Mouse (Mus musculus) cortical plate, adult 2 months (tissue): ENCODE measurements around the gene Rnasek. TPM values are rescaled to one million over a fixed set of nuclear protein-coding genes. Genes with fewer than 3 reads are reported as not detected.

Experiments
- H3K27ac ChIP-seq: fragments of 200-500 bp; 2 replicates; pipeline ENCODE4 v1.5.1; 2012; ENCODE audit warnings: low read length, control low read depth, inconsistent platforms; ENCODE audit not compliant: insufficient read depth
- H3K4me1 ChIP-seq: fragments of 200-500 bp; 2 replicates; pipeline ENCODE4 v1.6.1; 2011; ENCODE audit warnings: low read length; ENCODE audit not compliant: control insufficient read depth, insufficient read depth
- H3K4me3 ChIP-seq: fragments of 200-500 bp; 2 replicates; pipeline ENCODE4 v1.5.1; 2011; ENCODE audit warnings: mild to moderate bottlenecking, low read length, control low read depth; ENCODE audit not compliant: insufficient read depth
- CTCF ChIP-seq: fragments of 200-500 bp; IDR thresholded peaks from 2 replicates; pipeline ENCODE4 v1.5.1; 2011; ENCODE audit warnings: mild to moderate bottlenecking, control low read depth, low read length; ENCODE audit not compliant: insufficient read depth; ENCODE audit errors: extremely low read depth
- POLR2A ChIP-seq: fragments of 200-500 bp; IDR thresholded peaks from 2 replicates; pipeline ENCODE4 v1.6.1; 2011; ENCODE audit warnings: mild to moderate bottlenecking, low read length, control low read depth; ENCODE audit not compliant: insufficient read depth; ENCODE audit errors: extremely low read depth
- polyA plus RNA-seq: library from polyadenylated mRNA; depleted of rRNA; stranded (reverse); fragments of >200 nt; gene quantifications from 2 replicates; pipeline ENCODE4 v1.2.3, GENCODE M21; 2012

The Rnasek gene
- polyA plus RNA-seq, 1 experiment: 337 TPM

DNA sequence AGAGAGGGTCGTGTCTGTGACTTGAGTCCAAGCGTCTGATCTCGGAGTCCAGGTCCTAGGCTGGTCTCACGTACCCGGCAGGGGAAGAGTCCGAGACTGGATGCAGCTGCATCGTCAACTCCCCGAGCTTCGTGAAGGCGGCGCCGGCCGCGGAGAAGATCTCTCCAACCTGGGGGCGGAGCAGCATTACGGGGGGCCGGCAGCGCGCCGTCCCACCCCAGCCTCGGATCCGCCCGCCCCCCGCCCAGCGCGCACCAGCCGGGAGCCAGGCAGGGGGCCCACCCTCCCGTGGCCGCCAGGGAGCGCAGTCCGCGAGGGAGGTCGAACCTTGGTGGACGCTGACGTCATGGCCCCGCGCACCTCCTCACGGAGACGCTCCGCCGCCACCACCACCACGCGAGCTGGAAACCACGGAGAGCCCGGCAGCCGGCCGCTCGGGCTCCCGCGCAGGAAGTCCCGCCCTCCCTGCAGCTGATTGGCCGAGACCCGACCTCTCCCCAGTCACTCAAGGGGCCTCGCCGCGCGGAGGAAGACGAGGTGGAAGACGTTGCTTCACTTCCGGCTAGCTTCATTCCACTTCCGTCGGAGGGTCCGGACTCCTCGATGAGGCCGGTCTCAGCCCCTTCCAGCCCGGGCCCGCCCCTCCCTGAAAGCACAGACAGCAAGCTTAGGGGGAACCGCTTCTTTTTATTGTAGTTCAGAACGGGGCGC is 2.0 kb downstream of the Rnasek start, which contains the start of gene 0610010K14Rik:
TSS of gene 0610010K14Rik (minus strand) at position 458 of the 711 bp plus-strand sequence.
- Histone ChIP-seq H3K27ac (peak within 1 kb of the TSS; percentile 87), H3K4me1 (0 out of 2 replicates have a peak, but pooled peaks cover 3% of the 10 kb centered on the region), H3K4me3 (peak within 1 kb of the TSS; percentile 84)
- TF ChIP-seq CTCF (peak; percentile 36; the same call in 1 of the 2 replicates), POLR2A (peak; percentile 95)

DNA sequence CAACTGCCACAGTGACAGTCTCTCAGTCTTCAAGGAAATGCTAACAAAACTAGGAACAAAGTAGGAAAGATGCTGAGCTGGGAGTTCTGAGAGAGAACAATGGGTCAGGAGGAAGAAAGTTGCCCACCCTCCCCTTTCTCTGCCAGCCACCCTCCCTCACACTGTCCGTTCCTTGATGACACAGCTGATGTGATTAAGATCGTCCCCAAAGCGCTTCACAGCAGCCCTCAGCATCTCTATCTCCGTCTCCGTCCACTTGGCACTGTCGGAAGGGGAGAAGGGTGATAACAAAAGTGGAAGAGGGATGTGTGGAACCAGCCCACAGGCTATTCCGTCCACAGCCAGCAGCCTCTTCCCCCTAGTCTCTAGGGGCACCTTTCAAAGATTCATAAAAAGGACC is 2.9 kb downstream of the Rnasek start:
- peak overlapping the region; percentile 84; the same call in 1 of the 2 replicates for H3K4me3 ChIP-seq
- 0 out of 2 replicates have a peak, but pooled peaks cover 3% of the 10 kb centered on the region for H3K4me1 ChIP-seq
- H3K27ac ChIP-seq: no peak overlapping the region
- no peak for TF ChIP-seq POLR2A
- TF ChIP-seq CTCF: no peak

DNA sequence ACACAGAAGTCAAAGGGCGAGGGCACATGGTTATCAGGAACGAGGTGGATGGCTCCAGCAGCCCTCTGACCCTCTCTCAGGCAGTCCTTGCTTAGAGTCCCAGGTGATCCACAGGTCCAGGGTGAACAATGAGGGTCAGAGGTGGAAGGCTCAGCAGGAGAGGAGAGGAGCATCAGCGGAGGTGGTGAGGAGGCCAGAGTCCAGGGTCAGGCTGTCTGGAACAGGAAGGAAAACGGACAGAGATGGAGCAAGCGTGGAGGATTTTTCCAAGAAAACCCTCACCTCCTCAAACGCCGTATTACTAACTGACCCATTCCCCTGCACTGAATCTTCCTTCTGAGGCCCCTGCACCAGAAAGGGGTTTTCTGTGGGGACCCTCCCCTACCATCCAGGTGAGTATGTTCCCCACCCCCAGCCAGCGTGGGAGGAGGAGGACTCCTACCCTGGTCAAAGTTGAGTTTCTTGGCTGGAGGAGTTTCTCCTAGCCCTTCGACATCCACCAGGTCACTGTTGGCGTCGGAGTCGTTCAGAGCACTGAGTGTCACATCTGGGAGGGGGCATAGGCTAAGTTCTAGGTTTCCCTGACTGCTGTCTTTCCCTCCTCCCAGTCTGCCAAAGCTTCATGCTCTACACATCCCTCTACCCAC is 4.3 kb downstream of the Rnasek start:
- no peak overlapping the region for H3K27ac ChIP-seq
- TF ChIP-seq CTCF (no peak), POLR2A (no peak)
- H3K4me1 ChIP-seq: 0 out of 2 replicates have a peak, but pooled peaks cover 3% of the 10 kb centered on the region
- no peak overlapping the region for H3K4me3 ChIP-seq

DNA sequence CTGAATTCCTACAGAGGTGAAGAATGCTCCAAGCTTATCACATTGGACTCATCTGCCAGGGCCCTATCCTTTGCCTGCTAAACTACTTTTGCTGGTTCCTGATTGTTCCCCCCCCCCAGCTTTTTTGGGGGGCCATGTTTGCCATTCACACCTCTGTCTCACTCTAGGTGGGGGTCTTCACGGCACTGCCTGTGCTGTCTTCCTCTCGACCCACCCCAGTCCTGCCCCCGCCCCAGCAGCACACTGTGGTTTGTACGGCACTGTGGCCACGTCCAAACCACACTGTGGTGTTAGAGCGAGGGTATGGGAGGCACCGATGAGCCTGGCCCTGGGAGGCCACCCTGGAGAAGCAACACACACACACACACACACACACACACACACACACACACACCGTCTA is 5.1 kb downstream of the Rnasek start:
- Histone ChIP-seq H3K4me1 (0 out of 2 replicates have a peak, but pooled peaks cover 3% of the 10 kb centered on the region), H3K27ac (0 out of 2 replicates have a peak overlapping the region, but pooled peaks have one; percentile 18), H3K4me3 (no peak overlapping the region)
- no peak for TF ChIP-seq POLR2A
- TF ChIP-seq CTCF: no peak

DNA sequence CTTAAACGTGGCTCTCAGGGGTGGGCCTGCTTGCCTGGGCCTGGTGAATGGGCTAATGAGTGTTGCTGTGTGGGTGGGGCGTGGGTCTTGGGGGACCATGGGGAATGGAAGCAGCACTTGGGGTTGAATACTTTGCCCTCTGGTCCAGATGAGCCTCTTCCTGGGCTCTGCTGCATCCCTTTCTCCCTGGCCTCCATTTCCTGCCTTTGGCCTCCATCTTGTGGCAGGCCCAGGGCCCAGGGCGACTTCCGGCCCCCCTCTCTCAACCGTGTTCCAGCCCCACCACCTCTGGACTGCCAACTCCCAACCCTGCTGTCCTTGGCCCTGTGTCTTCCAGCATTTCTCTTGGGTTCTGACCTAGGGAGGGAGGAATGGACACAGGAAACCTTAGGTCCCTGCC is 5.6 kb downstream of the Rnasek start:
- 0 out of 2 replicates have a peak overlapping the region, but pooled peaks have one; percentile 18 for H3K27ac ChIP-seq
- 0 out of 2 replicates have a peak, but pooled peaks cover 3% of the 10 kb centered on the region for H3K4me1 ChIP-seq
- H3K4me3 ChIP-seq: no peak overlapping the region
- no peak for TF ChIP-seq CTCF
- no peak for TF ChIP-seq POLR2A

DNA sequence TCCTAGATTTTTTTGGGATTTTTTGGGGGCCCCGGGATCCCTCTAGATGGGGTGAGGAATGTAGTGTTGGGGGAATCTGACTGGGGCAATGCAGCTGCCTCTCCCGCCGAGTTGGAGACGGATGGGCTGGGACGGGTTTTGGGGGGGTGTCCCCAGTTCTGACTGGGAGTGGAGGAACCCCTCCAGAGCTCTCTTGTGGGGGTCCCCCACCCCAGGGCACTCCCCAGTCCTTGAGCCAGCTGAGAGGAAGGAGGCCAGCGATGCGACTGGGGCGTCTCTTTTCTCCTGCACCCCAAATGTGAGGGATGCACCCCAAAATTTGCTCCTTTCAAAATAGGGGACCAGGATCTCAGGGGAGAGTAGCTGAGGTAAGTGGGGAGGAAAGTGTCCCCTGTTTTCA is 6.6 kb downstream of the Rnasek start:
- peak overlapping the region; percentile 52 for H3K4me3 ChIP-seq
- 0 out of 2 replicates have a peak, but pooled peaks cover 3% of the 10 kb centered on the region for H3K4me1 ChIP-seq
- H3K27ac ChIP-seq: peak overlapping the region; percentile 59
- TF ChIP-seq POLR2A: no peak
- no peak for TF ChIP-seq CTCF

DNA sequence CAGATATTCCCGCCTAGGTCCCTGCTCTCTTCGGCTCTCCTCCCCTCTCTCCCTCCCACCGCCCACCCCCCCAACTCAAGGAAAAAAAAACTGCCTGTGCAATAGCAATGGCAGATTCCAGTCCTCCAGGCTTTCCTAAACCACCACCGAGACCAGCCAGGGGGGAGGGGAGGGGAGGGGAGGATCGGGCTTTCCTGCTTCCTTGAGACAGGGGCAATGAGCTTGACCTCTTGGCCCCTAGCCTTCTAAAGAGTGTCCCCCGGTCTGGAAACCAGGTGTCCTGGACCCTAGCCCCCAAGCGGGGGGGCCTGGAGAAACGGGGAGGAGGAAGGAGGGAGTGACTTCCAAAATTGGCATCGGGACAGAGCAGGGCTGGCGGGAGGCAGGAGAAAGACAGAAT is 7.1 kb downstream of the Rnasek start:
- 0 out of 2 replicates have a peak, but pooled peaks cover 3% of the 10 kb centered on the region for H3K4me1 ChIP-seq
- H3K27ac ChIP-seq: peak overlapping the region; percentile 59
- H3K4me3 ChIP-seq: peak overlapping the region; percentile 52
- TF ChIP-seq POLR2A: no peak
- TF ChIP-seq CTCF: no peak

DNA sequence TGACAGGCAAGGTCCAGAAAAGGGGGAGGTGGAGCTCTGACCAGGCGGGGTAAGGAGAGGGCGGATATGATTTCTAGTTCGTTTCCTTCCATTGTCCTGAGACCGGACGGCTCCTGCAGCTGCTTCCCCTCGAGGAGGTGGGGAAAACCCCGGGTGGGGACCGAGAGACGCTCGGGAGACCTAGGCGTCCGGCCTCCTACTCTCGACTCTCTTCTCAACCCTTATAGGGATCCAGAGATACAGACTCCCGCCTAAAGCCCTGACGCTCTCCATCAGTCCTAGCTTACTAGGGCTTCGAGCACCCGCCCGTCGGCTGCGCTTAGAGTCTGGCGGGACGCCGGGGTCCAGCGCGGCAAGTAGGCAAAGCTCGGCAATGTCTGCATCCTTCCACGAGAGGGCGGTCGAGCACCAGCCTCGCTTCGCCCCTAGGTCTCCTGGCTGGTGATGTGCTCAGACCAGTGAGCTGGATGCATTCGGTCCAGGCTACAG is 9.4 kb downstream of the Rnasek start:
- H3K4me1 ChIP-seq: peaks cover 7% of the 10 kb centered on the region
- TF ChIP-seq CTCF (peak; percentile 92), POLR2A (no peak)
- no peak overlapping the region for H3K4me3 ChIP-seq
- no peak overlapping the region for H3K27ac ChIP-seq

DNA sequence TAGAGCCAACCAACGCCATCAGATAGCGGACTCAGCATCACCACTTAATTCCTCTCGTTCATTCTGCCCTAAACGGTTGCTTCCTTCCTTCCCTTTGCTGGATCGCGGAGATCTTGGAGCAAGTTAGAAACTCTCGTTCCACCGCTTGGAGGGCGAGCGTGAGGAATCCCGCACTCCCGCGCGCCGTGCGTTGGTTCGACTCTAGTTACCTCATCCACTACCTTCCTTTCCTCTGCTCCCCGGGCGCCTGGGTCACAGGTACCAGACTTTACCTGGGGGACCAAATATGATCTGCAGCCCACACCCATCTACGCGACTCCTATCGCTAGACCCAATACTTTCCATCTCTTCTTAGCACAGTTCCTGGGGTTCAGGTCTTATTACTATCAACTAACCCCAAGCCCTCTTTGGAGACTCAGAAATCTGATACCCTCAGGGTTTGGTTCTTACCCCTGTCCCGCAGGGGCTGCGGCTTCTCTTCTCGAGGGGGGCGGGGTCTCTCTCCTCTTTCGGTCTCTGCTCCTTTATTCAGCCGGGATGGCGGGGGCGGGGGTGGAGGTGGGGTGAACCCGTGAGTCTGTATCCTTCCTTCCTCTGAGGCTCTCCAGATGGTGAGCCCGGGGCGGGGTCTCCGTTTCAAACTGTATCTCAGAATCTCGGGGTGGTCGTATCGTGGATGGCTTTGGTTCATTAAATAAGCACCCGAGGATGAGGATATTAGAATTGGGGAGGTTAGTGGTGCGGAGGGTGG is 10.2 kb downstream of the Rnasek start, which contains the start of gene Bcl6b:
TSS of gene Bcl6b (minus strand) at position 539 of the 751 bp plus-strand sequence.
- H3K4me1 ChIP-seq: peaks cover 7% of the 10 kb centered on the region
- peak within 1 kb of the TSS; percentile 15 for H3K4me3 ChIP-seq
- no peak for TF ChIP-seq CTCF
- TF ChIP-seq POLR2A: no peak
- H3K27ac ChIP-seq: peak within 1 kb of the TSS; percentile 47; the same call in 1 of the 2 replicates
